Mouse (Mus musculus) embryo, embryonic 10 days (tissue): ENCODE results near the gene Gm18596.
"Not testable (repeated sequence)": the region's sequence is repeated elsewhere in the genome, so short reads cannot be mapped to it uniquely, and the experiment has no call there.

ENCODE experiments used
- DNase-seq: peaks from one replicate; pipeline ENCODE4 v3.0.0-alpha.2; 2015; ENCODE audit warnings: low spot score

The Gm18596 gene

DNA sequence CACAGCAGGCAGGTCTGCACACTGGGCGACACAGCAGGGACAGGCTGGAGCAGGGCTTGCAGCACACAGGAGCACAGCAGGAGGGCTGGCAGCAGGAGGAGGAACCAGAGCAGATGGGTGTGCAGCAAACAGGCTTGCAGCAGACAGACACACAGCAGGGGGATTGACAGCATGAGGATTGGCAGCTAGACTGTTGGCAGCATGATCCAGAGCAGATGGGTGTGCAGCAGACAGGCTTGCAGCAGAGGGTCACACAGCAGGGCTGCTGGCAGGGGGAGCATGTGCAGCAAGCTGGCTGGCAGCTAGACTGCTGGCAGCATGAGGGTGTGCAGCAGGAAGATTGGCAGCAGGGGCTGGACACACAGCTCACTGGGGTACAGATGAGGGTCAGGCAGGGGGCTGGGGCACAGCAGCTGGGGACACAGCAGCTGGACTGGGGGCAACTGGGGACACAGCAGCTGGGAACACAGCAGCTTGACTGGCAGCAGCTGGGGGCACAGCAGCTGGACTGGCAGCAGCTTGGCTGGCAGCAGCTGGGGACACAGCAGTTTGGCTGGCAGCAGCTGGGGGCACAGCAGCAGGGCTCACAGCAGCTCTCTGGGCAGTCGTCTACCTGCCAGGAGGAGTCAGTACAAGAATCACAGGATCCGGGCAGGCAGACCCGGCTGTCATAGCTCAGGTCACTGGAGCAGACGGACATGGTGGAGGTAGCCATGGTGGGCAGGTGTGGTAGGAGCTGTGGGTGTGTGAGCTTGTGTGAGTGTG is at the start of gene Gm18596:
Gene Gm18596 (minus strand): TSS at position 715 of the 765 bp plus-strand sequence.
- not testable (repeated sequence) for DNase-seq

- DNase-seq = no peak
Measured at GRCm38 (mm10) chr10:77788621-77789020, 46.2 kb upstream of the Gm18596 start.

GRCm38 (mm10) chr10:77787876-77788275 is 45.4 kb upstream of the Gm18596 start, which contains the start of gene Gm7137:
Gene Gm7137, minus strand, starts transcription at chr10:77788200.
- not testable (repeated sequence) for DNase-seq

- not testable (repeated sequence) for DNase-seq
Measured at GRCm38 (mm10) chr10:77783396-77783795, 41.0 kb upstream of the Gm18596 start.

GRCm38 (mm10) chr10:77782442-77782841 is 40.0 kb upstream of the Gm18596 start, which contains the start of gene Gm3250:
Gene Gm3250, minus strand, starts transcription at chr10:77782542.
- not testable (repeated sequence) for DNase-seq

- not testable (repeated sequence) for DNase-seq
Measured at GRCm38 (mm10) chr10:77776844-77777243, 34.4 kb upstream of the Gm18596 start, which contains the start of gene Gm7138. Gene Gm7138, minus strand, starts transcription at chr10:77776944.

GRCm38 (mm10) chr10:77772142-77772541 is 29.7 kb upstream of the Gm18596 start:
- not testable (repeated sequence) for DNase-seq

- not testable (repeated sequence) for DNase-seq
Measured at GRCm38 (mm10) chr10:77771225-77771624, 28.8 kb upstream of the Gm18596 start, which contains the start of gene Gm3238. Gene Gm3238, minus strand, starts transcription at chr10:77771325.

DNA sequence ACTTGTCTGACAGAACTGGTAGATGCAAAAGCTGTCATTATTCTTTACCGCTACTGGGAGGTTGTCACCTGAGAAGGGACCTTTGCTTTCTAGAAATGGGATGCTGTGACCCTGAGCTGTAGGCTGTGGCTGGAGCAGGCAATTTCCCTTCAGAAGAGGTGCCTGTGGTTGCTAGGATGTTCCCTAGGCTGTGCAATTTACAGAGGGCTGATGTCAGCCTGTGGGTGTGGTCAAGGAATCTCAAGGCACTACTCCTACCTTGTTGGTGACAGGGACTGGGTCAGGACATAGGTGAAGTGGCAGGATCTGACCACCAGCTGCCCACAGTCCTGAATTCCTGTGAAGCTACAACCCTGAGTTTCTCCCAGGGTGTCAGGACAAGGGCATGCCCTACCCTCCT is 27.3 kb upstream of the Gm18596 start:
- no peak for DNase-seq

DNA sequence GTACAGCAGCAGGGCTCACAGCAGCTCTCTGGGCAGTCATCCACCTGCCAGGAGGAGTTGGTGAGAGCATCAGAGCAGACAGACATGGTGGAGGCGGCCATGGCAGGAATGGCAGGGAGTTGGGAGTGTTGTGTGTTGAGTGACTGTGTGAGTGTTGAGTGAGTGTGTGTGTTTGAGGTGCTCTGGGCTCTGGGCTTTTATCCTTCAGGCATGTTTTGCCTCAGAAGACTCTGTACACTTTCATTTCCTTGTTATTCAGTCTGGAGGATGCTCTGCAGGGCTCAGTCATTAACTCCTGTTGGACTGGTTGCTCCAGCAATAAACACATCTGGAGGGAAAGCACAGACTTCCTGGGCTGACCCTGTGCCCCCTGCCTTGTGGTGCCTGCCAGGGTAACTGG is 17.1 kb upstream of the Gm18596 start, which contains the start of gene Gm3233:
Gene Gm3233 (minus strand): TSS at position 101 of the 400 bp plus-strand sequence.
- DNase-seq = not testable (repeated sequence)

- no peak for DNase-seq
Measured at GRCm38 (mm10) chr10:77753448-77753847, 11.0 kb upstream of the Gm18596 start.

DNA sequence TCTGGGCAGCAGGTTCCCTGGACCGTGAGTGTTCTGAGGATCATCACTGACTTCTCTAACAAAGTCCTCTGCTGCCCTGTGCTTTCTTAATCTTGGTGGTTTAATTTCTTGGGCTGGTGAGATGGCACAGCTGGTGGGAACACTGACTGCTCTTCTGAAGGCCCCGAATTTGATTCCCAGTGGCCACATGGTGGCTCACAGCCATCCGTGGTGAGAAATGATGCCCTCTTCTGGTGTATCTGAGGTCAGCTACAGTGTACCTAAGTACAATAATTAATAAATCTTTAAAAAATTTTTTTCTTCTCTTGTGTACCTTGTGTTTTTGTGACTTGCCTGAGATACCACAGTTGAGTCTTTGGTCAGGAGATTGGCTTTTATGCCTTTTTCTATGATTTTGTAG is 9.9 kb upstream of the Gm18596 start:
- not testable (repeated sequence) for DNase-seq

- not testable (repeated sequence) for DNase-seq
Measured at GRCm38 (mm10) chr10:77751254-77751653, 8.8 kb upstream of the Gm18596 start, which contains the start of gene Gm9736. Gene Gm9736, minus strand, starts transcription at chr10:77751354.

GRCm38 (mm10) chr10:77750686-77751085 is 8.2 kb upstream of the Gm18596 start:
- DNase-seq = not testable (repeated sequence)

- no peak for DNase-seq
Measured at GRCm38 (mm10) chr10:77738929-77739328, 3.5 kb downstream of the Gm18596 start.

DNA sequence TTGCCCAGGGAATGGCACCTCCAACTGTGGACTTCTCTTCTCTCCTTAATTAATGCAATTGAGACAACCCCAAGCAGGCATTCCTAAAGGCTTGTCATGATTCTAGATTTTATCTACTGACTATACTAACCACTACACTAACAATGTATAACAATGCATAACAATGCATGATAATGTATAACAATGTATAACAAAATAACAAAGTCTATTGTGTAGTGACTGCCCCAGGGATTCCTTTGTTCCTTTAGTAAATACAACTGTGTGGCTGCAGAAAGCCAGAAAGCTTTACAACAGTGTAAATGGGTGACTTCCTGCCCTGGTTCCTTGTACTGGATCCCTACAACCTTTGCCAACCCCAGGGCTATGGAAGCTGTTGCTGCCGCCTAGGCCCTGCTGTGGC is 6.5 kb downstream of the Gm18596 start:
- no peak for DNase-seq

DNA sequence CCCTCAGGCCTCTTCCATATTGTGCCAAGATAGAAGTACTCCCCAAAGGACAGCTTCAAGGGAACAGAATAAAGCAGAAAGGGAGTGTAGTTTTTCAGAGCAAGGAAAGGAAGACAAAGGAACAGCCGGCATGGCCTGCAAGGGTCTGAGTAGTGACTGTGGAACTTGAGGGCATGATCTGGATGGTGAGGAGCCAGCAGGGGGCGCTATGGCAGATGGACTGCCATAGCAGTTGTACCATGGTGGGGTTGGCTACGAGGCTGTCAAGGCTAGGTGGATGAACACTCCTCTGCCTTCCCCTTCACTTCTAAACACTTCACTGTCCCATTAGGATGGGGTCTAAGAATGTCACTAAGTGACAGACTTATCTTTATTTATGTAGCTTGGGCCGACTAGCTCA is 13.2 kb downstream of the Gm18596 start:
- DNase-seq = peak; percentile 45

DNA sequence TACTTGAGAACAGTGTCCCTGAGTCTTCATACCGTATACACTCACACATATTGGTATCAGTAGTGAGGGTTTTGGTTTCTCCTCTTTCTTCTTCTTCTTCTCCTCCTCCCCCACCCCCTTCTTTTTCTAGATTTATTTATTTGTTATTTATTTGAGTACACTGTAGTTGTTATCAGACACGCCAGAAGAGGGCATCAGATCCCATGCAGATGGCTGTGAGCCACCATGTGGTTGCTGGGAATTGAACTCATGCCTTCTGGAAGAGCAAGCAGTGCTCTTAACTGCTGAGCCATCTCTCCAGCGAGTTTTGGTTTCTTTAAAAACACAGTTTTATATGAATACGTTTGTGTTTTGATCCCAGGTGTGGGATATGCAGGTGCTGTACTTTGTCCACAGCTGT is 14.2 kb downstream of the Gm18596 start:
- no peak for DNase-seq

GRCm38 (mm10) chr10:77726186-77726585 is 16.3 kb downstream of the Gm18596 start, which contains the start of gene Gm10100:
Gene Gm10100, plus strand, starts transcription at chr10:77726486.
- no peak for DNase-seq

DNA sequence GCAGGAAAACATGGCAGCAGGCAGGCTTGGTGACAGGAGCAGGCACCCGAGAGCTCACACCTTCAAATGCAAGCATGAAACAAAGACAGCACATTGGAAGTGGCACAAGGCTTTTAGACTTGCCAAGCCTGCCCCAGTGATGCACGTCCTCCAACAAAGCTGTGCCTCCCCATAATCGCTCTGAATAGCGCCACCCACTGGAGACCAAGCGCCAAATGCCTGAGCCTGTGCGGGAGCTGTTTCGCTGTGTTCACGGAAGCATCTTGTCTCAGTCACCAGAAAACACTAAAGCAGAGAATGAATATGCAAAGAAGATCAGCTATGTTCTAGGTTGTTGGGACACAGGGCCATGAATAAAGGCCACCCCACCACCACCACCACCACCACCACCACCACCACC is 17.6 kb downstream of the Gm18596 start:
- DNase-seq = peak; percentile 12

- not testable (repeated sequence) for DNase-seq
Measured at GRCm38 (mm10) chr10:77720299-77720698, 22.1 kb downstream of the Gm18596 start, which contains the start of gene Krtap12-1. Gene Krtap12-1, plus strand, starts transcription at chr10:77720599.

DNA sequence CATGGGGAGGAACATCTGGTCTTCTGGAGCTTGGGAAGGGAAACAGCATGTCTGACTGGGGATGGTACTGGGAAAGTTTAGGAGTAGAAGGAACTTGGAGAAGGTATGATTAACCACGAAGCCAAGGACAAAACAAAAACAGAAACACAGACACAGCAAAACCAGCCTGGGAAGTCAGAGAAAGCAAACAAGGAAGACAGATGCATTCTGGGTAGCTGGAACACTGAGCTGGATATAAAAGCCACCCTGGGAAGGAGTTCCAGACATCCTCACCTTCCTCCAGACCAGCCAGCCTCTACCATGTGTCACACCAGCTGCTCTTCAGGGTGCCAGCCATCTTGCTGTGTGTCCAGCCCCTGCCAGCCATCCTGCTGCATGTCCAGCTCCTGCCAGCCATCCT is 26.9 kb downstream of the Gm18596 start, which contains the start of gene Gm10142:
Gene Gm10142 (plus strand): TSS at position 301 of the 400 bp plus-strand sequence.
- DNase-seq = no peak

- no peak for DNase-seq
Measured at GRCm38 (mm10) chr10:77713734-77714133, 28.7 kb downstream of the Gm18596 start.
